In the genomic region with DNA sequence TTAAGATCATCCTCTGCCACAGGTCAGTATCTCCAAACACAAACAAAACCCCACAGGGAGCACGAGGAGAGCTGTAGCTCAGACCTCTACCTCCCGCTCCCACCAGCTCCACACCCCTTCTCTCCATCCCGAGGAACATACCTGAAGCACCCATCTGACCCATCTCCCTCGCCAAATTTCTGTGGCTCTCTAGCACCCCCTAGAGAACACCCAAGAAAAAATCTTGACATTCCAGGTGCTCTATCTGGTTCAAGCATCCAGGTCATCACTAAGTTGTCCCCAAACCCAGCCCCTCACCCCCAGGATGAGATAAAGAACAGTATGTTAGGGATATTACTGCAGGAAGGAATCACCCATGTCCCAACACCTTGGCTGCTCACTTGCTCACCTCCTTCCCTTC, we compare ENCODE assay signal across 9 mouse cellular contexts. TPM values are rescaled to one million over a fixed set of nuclear protein-coding genes. Genes with fewer than 3 reads are reported as not detected.
DNase-seq lines count a peak whose midpoint lies in the region; ATAC-seq and TF ChIP-seq lines count a peak whose summit lies in the region.
"Had no signal": no experiment of that assay in that cellular context is flagged by ENCODE, and none has a peak within 500 bp of the region (broad histone marks: within the 10 kb centered on the region; RNA-seq: fewer than 3 reads in every experiment).

No protein-coding gene starts in this region.

- no peaks in the 10 kb centered on the region; the same call in 1 of the 2 replicates for H3K36me3 ChIP-seq in kidney, adult 2 months (ENCODE audit: control insufficient read depth, insufficient read depth, low read length)
- H3K36me3 ChIP-seq in kidney, embryonic 16.5 days (ENCODE audit: insufficient read depth, low read length), result peaks cover 57% of the 10 kb centered on the region
- peaks cover 38% of the 10 kb centered on the region for H3K36me3 ChIP-seq in liver, embryonic 14.5 days (replicated peaks; ENCODE audit: control insufficient read depth, insufficient read depth, low read depth)

- H3K4me2 ChIP-seq in kidney, embryonic 16.5 days (replicated peaks; ENCODE audit: low read depth, low read length), result no peak overlapping the region
- no peak overlapping the region for H3K4me2 ChIP-seq in liver, embryonic 14.5 days (ENCODE audit: low read depth)

- no peak overlapping the region for H3K9ac ChIP-seq in kidney, embryonic 16.5 days (replicated peaks; ENCODE audit: low read length)
- H3K9ac ChIP-seq in liver, embryonic 14.5 days (replicated peaks), result no peak overlapping the region

- TF ChIP-seq EP300 in liver, embryonic 14.5 days (IDR thresholded peaks at IDR 0.05; ENCODE audit: low read depth), result no peak

- no peak overlapping the region for H3K27ac ChIP-seq in kidney, adult 2 months (ENCODE audit: insufficient read depth, low read depth, low read length)
- no peak overlapping the region for H3K27ac ChIP-seq in kidney, embryonic 16.5 days (ENCODE audit: low read length)
- H3K27ac ChIP-seq in liver, embryonic 14.5 days, result no peak overlapping the region

- ATAC-seq in kidney, embryonic 16.5 days (ENCODE audit: low FRiP score, low TSS enrichment), result no peak
- no peak for ATAC-seq in liver, embryonic 14.5 days (ENCODE audit: insufficient read depth)

- no peak overlapping the region for H3K4me3 ChIP-seq in kidney, adult 2 months (ENCODE audit: insufficient read depth, low read depth, low read length)
- no peak overlapping the region for H3K4me3 ChIP-seq in kidney, embryonic 16.5 days (ENCODE audit: low read length)
- H3K4me3 ChIP-seq in liver, embryonic 14.5 days (ENCODE audit: insufficient read depth in 1 of 2, low read depth in 2 of 2, low read length in 2 of 2), result no peak overlapping the region

- peak; percentile 38 for DNase-seq in kidney, adult 2 months
- peak; percentile 44 for DNase-seq in CD4-positive helper T cell, adult 2 months (ENCODE audit: low read depth, low spot score)
- peak; percentile 54 for DNase-seq in NIH3T3 (ENCODE audit: low read depth)
- no peak for DNase-seq in liver, embryonic 14.5 days (ENCODE audit: low read depth in 3 of 3, low spot score in 3 of 3)
- no peak for DNase-seq in left cerebral cortex, postnatal 10 days (ENCODE audit: extremely low spot score in 1 of 2, low spot score in 2 of 2)
- DNase-seq in T-cell, adult 2 months (ENCODE audit: low spot score), result no peak

- WGBS in kidney, adult 2 months, result 37% methylated on average over 4 of the region's 4 CpGs
- 49% methylated on average over 4 of the region's 4 CpGs for WGBS in kidney, embryonic 16.5 days
- WGBS in liver, embryonic 14.5 days (ENCODE audit: insufficient replicate concordance), result 44% methylated on average over 4 of the region's 4 CpGs

- TF ChIP-seq POLR2A in kidney, adult 2 months (IDR thresholded peaks at IDR 0.05; ENCODE audit: low read depth, low read length), result no peak

- H3K27me3 ChIP-seq in kidney, adult 2 months (replicated peaks; ENCODE audit: control insufficient read depth, insufficient read depth, low read length), result no peaks in the 10 kb centered on the region
- no peaks in the 10 kb centered on the region for H3K27me3 ChIP-seq in kidney, embryonic 16.5 days (ENCODE audit: insufficient read depth, low read length)
- H3K27me3 ChIP-seq in liver, embryonic 14.5 days (ENCODE audit: control insufficient read depth, insufficient read depth, low read length), result no peaks in the 10 kb centered on the region

- intact Hi-C loops in left cerebral cortex, postnatal 10 days (cut with DNase I), result no loop called here

- peak; percentile 51 for TF ChIP-seq CTCF in kidney, adult 2 months (conservative IDR thresholded peaks at IDR 0.05; ENCODE audit: insufficient read depth, insufficient read length, low read depth, low read length)
- TF ChIP-seq CTCF in liver, embryonic 14.5 days (IDR thresholded peaks at IDR 0.05; ENCODE audit: low read depth), result peak; percentile 65

- H3K4me1 ChIP-seq in kidney, adult 2 months (ENCODE audit: control insufficient read depth, insufficient read depth, low read length), result no peaks in the 10 kb centered on the region; the same call in 1 of the 2 replicates
- H3K4me1 ChIP-seq in kidney, embryonic 16.5 days (ENCODE audit: insufficient read depth, low read length), result peaks cover 22% of the 10 kb centered on the region
- peaks cover 14% of the 10 kb centered on the region in 2 experiments for H3K4me1 ChIP-seq in liver, embryonic 14.5 days (replicated peaks; ENCODE audit: control insufficient read depth in 2 of 2, insufficient read depth in 2 of 2, low read length in 1 of 2)

- H3K9me3 ChIP-seq in kidney, embryonic 16.5 days (ENCODE audit: low read length), result no peaks in the 10 kb centered on the region
- H3K9me3 ChIP-seq in liver, embryonic 14.5 days (ENCODE audit: control insufficient read depth, low read length), result no peaks in the 10 kb centered on the region

RNA-seq across cellular contexts. Expression of gene Tomm40, which starts 2.0 kb away (rescaled TPM):
- polyA plus RNA-seq in kidney, adult 2 months (2012; rRNA removed), result 83.9 and 86.3 TPM in 2 replicates
- 136 and 153 TPM in 2 replicates for polyA plus RNA-seq in kidney, embryonic 16.5 days (2015; fragmentation: Nextera tagmentation; extraction: Ambion mirVana)
- 53.7 and 57.3 TPM in 2 replicates for polyA plus RNA-seq in liver, embryonic 14.5 days (2012; rRNA removed)
- polyA plus RNA-seq in liver, embryonic 14.5 days (2014; fragmentation: Nextera tagmentation; extraction: Ambion mirVana), result 58.2 and 75.8 TPM in 2 replicates
- 100 to 1,000 TPM; 114 to 118 TPM for total RNA-seq in left cerebral cortex, postnatal 10 days (2021)

RNA-seq across cellular contexts. Expression of gene Apoe, which starts 14.2 kb away (rescaled TPM):
- polyA plus RNA-seq in kidney, adult 2 months (2012; rRNA removed), result 922 and 939 TPM in 2 replicates
- polyA plus RNA-seq in kidney, embryonic 16.5 days (2015; fragmentation: Nextera tagmentation; extraction: Ambion mirVana), result 291 and 312 TPM in 2 replicates
- polyA plus RNA-seq in liver, embryonic 14.5 days (2012; rRNA removed), result 1,802 and 2,400 TPM in 2 replicates
- polyA plus RNA-seq in liver, embryonic 14.5 days (2014; fragmentation: Nextera tagmentation; extraction: Ambion mirVana), result 1,630 and 1,854 TPM in 2 replicates
- 1,000 to 10,000 TPM; 1,326 to 1,376 TPM for total RNA-seq in left cerebral cortex, postnatal 10 days (2021)

RNA-seq across cellular contexts. Expression of gene Apoc1, which starts 20.7 kb away (rescaled TPM):
- polyA plus RNA-seq in kidney, adult 2 months (2012; rRNA removed), result 12.2 and 16.5 TPM in 2 replicates
- polyA plus RNA-seq in kidney, embryonic 16.5 days (2015; fragmentation: Nextera tagmentation; extraction: Ambion mirVana), result 13.4 and 16.1 TPM in 2 replicates
- polyA plus RNA-seq in liver, embryonic 14.5 days (2012; rRNA removed), result 203 and 204 TPM in 2 replicates
- 390 TPM in 2 replicates for polyA plus RNA-seq in liver, embryonic 14.5 days (2014; fragmentation: Nextera tagmentation; extraction: Ambion mirVana)
- total RNA-seq in left cerebral cortex, postnatal 10 days (2021), result 1 to 10 TPM; 3.1 to 3.3 TPM

RNA-seq across cellular contexts. Expression of gene Apoc4, which starts 31.9 kb away (rescaled TPM):
- polyA plus RNA-seq in kidney, adult 2 months (2012; rRNA removed), result 0.29 TPM in 1 of 2 replicates, not detected in the other
- polyA plus RNA-seq in kidney, embryonic 16.5 days (2015; fragmentation: Nextera tagmentation; extraction: Ambion mirVana), result 1.6 and 2.2 TPM in 2 replicates
- 90.9 and 154 TPM in 2 replicates for polyA plus RNA-seq in liver, embryonic 14.5 days (2012; rRNA removed)
- 181 and 200 TPM in 2 replicates for polyA plus RNA-seq in liver, embryonic 14.5 days (2014; fragmentation: Nextera tagmentation; extraction: Ambion mirVana)
- total RNA-seq in left cerebral cortex, postnatal 10 days (2021), result not detected

RNA-seq across cellular contexts. Expression of gene Gm44805, which starts 32.0 kb away (rescaled TPM):
- polyA plus RNA-seq in kidney, adult 2 months (2012; rRNA removed), result not detected in 2 replicates
- 1.1 TPM in 1 of 2 replicates, not detected in the other for polyA plus RNA-seq in kidney, embryonic 16.5 days (2015; fragmentation: Nextera tagmentation; extraction: Ambion mirVana)
- 3.3 and 5.1 TPM in 2 replicates for polyA plus RNA-seq in liver, embryonic 14.5 days (2012; rRNA removed)
- 29.0 and 48.5 TPM in 2 replicates for polyA plus RNA-seq in liver, embryonic 14.5 days (2014; fragmentation: Nextera tagmentation; extraction: Ambion mirVana)
- total RNA-seq in left cerebral cortex, postnatal 10 days (2021), result not detected
- polyA plus RNA-seq: heart, embryonic 14.5 days; limb, embryonic 14.5 days had no signal

Comparison
In these comparisons a context has a peak if more than half of its experiments do, and no peak if none do; other contexts are left out.
1. DNase-seq: peak in kidney, adult 2 months (single experiment), CD4-positive helper T cell, adult 2 months (single experiment) and NIH3T3 (single experiment); none in liver, embryonic 14.5 days (0 of 3), left cerebral cortex, postnatal 10 days (0 of 2) and T-cell, adult 2 months (single experiment).
2. RNA of gene Apoc1, which starts 20.7 kb away (polyA plus RNA-seq): 203 to 390 TPM in liver, embryonic 14.5 days; 12.2 to 16.5 TPM in kidney, adult 2 months and 13.4 to 16.1 TPM in kidney, embryonic 16.5 days; every median in the first group is over 10 times any median in the second.